Mouse (Mus musculus): ENCODE results near the gene Eps8l1. TPM values are rescaled to one million over a fixed set of nuclear protein-coding genes. Genes with fewer than 3 reads are reported as not detected.
"Not testable (repeated sequence)": the region's sequence is repeated elsewhere in the genome, so short reads cannot be mapped to it uniquely, and the experiment has no call there.

Eps8l1 gene
- total RNA-seq (2021) = 1 to 10 TPM; 7.0 to 9.8 TPM
- long read RNA-seq, partial matches to known transcripts = 1 of 4 reads
- long read RNA-seq, other reads (novel, unspliced or antisense) = 2 of 4 reads

GRCm38 (mm10) chr7:4460576-4461434, at the start of gene Eps8l1:
TSS of gene Eps8l1 (plus strand) at chr7:4460674.
- no peak for DNase-seq (ENCODE audit: low spot score in 2 of 2)

GRCm38 (mm10) chr7:4412406-4412805, 48.1 kb upstream of the Eps8l1 start:
- DNase-seq (ENCODE audit: low spot score in 2 of 2) = not testable (repeated sequence)

GRCm38 (mm10) chr7:4419681-4420080, 40.8 kb upstream of the Eps8l1 start:
- no peak for DNase-seq (ENCODE audit: low spot score in 2 of 2)

GRCm38 (mm10) chr7:4420230-4420629, 40.2 kb upstream of the Eps8l1 start:
- no peak for DNase-seq (ENCODE audit: low spot score in 2 of 2)

- peak; percentile 77 to 97 for DNase-seq (ENCODE audit: low spot score in 2 of 2)
These were observed 33.1 kb upstream of the Eps8l1 start for GRCm38 (mm10) chr7:4427161-4427912.

- no peak for DNase-seq (ENCODE audit: low spot score in 2 of 2)
These were observed 30.1 kb upstream of the Eps8l1 start for GRCm38 (mm10) chr7:4430246-4430844.

- DNase-seq (ENCODE audit: low spot score in 2 of 2) = peak in 1 of 2 experiments; percentile 64
These were observed 28.9 kb upstream of the Eps8l1 start for GRCm38 (mm10) chr7:4431548-4431947.

GRCm38 (mm10) chr7:4432026-4432425, 28.4 kb upstream of the Eps8l1 start:
- no peak for DNase-seq (ENCODE audit: low spot score in 2 of 2)

- no peak for DNase-seq (ENCODE audit: low spot score in 2 of 2)
These were observed 22.8 kb upstream of the Eps8l1 start for GRCm38 (mm10) chr7:4437721-4438120.

- DNase-seq (ENCODE audit: low spot score in 2 of 2) = no peak
These were observed 19.9 kb upstream of the Eps8l1 start for GRCm38 (mm10) chr7:4440549-4440948.

GRCm38 (mm10) chr7:4445216-4445791, 15.2 kb upstream of the Eps8l1 start, which contains the start of gene Rdh13:
TSS of gene Rdh13 (minus strand) at chr7:4445649.
- DNase-seq (ENCODE audit: low spot score in 2 of 2) = peak; percentile 87 to 95

- no peak for DNase-seq (ENCODE audit: low spot score in 2 of 2)
These were observed 13.3 kb upstream of the Eps8l1 start for GRCm38 (mm10) chr7:4447138-4447537.

- no peak for DNase-seq (ENCODE audit: low spot score in 2 of 2)
These were observed 12.0 kb upstream of the Eps8l1 start for GRCm38 (mm10) chr7:4448439-4448838.

- DNase-seq (ENCODE audit: low spot score in 2 of 2) = no peak
These were observed 11.3 kb upstream of the Eps8l1 start for GRCm38 (mm10) chr7:4449211-4449610.

GRCm38 (mm10) chr7:4452644-4453043, 7.8 kb upstream of the Eps8l1 start:
- DNase-seq (ENCODE audit: low spot score in 2 of 2) = no peak

- DNase-seq (ENCODE audit: low spot score in 2 of 2) = no peak
These were observed 3.8 kb downstream of the Eps8l1 start for GRCm38 (mm10) chr7:4464194-4464824.

GRCm38 (mm10) chr7:4467801-4468200, 7.3 kb downstream of the Eps8l1 start:
- DNase-seq (ENCODE audit: low spot score in 2 of 2) = no peak

GRCm38 (mm10) chr7:4470275-4471178, 10.1 kb downstream of the Eps8l1 start:
- DNase-seq (ENCODE audit: low spot score in 2 of 2) = peak; percentile 35 to 65

GRCm38 (mm10) chr7:4471179-4471555, 10.7 kb downstream of the Eps8l1 start:
- DNase-seq (ENCODE audit: low spot score in 2 of 2) = peak; percentile 80 to 89

GRCm38 (mm10) chr7:4473940-4474339, 13.5 kb downstream of the Eps8l1 start:
- DNase-seq (ENCODE audit: low spot score in 2 of 2) = no peak

All from layer of hippocampus, adult 18-20 months (tissue).